ENCODE assay signal across 8 mouse cellular contexts in the genomic region with DNA sequence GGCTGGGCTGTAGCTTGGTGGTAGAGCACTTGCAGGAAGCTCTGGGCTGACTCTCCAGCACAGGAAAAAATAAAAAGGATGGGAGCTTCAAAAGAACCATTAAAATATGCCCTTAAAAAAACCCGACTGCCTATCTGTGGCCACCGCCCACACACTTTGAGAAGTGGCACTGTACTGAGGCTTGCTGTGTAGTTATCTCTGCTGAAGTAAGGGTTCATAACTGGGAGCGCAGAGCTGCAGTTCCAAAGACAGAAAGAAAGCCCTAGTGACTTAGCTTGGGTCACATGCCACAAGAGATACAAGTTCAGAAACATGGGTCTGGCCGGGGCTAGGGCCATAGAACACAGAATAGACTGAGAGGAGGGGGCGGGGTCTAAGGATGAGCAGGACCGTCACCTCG. TPM values are rescaled to one million over a fixed set of nuclear protein-coding genes. Genes with fewer than 3 reads are reported as not detected.
DNase-seq lines count a peak whose midpoint lies in the region; ATAC-seq and TF ChIP-seq lines count a peak whose summit lies in the region.
"Had no signal": no experiment of that assay in that cellular context is flagged by ENCODE, and none has a peak within 500 bp of the region (broad histone marks: within the 10 kb centered on the region; RNA-seq: fewer than 3 reads in every experiment).

No protein-coding gene starts in this region.

- no peaks in the 10 kb centered on the region for H3K27me3 ChIP-seq in hindbrain, embryonic 13.5 days
- no peaks in the 10 kb centered on the region for H3K27me3 ChIP-seq in hindbrain, embryonic 10.5 days (ENCODE audit: insufficient read depth, poor library complexity, severe bottlenecking)
- H3K27me3 ChIP-seq in embryonic facial prominence, embryonic 15.5 days: no peaks in the 10 kb centered on the region
- no peaks in the 10 kb centered on the region for H3K27me3 ChIP-seq in liver, embryonic 16.5 days (ENCODE audit: control insufficient read depth, insufficient read depth, low read depth, low read length)

- no peak overlapping the region for H3K4me3 ChIP-seq in hindbrain, embryonic 13.5 days
- no peak overlapping the region for H3K4me3 ChIP-seq in hindbrain, embryonic 10.5 days
- no peak overlapping the region for H3K4me3 ChIP-seq in bone marrow, adult 2 months (replicated peaks; ENCODE audit: control insufficient read depth, low read depth, low read length)
- H3K4me3 ChIP-seq in embryonic facial prominence, embryonic 15.5 days (replicated peaks): no peak overlapping the region
- H3K4me3 ChIP-seq in liver, embryonic 16.5 days (ENCODE audit: low read depth, low read length): peak overlapping the region; percentile 36

- peak overlapping the region; percentile 58 for H3K27ac ChIP-seq in hindbrain, embryonic 13.5 days
- H3K27ac ChIP-seq in hindbrain, embryonic 10.5 days: no peak overlapping the region
- H3K27ac ChIP-seq in bone marrow, adult 2 months (ENCODE audit: control insufficient read depth, insufficient read depth, low read depth, low read length, poor library complexity): peak overlapping the region; percentile 82
- peak overlapping the region; percentile 44; the same call in 1 of the 2 replicates for H3K27ac ChIP-seq in embryonic facial prominence, embryonic 15.5 days (replicated peaks)
- peak overlapping the region; percentile 92 for H3K27ac ChIP-seq in liver, embryonic 16.5 days (ENCODE audit: low read length)

- no peaks in the 10 kb centered on the region for H3K9me3 ChIP-seq in hindbrain, embryonic 13.5 days
- no peaks in the 10 kb centered on the region for H3K9me3 ChIP-seq in hindbrain, embryonic 10.5 days
- H3K9me3 ChIP-seq in embryonic facial prominence, embryonic 15.5 days (replicated peaks): no peaks in the 10 kb centered on the region
- no peaks in the 10 kb centered on the region for H3K9me3 ChIP-seq in liver, embryonic 16.5 days (replicated peaks; ENCODE audit: control insufficient read depth, low read length)

- 81% methylated on average over 7 of the region's 7 CpGs for WGBS in hindbrain, embryonic 13.5 days
- 88% methylated on average over 7 of the region's 7 CpGs for WGBS in hindbrain, embryonic 10.5 days
- whole genome bisulfite sequencing in bone marrow, adult 2 months: 67% methylated on average over 7 of the region's 7 CpGs
- WGBS in embryonic facial prominence, embryonic 15.5 days: 80% methylated on average over 7 of the region's 7 CpGs
- WGBS in liver, embryonic 16.5 days (ENCODE audit: insufficient replicate concordance): 27% methylated on average over 7 of the region's 7 CpGs

- DNase-seq in hindbrain, embryonic 10.5 days (ENCODE audit: low spot score): no peak
- no peak for DNase-seq in cerebellum, postnatal 36 days
- DNase-seq: thymus, adult 2 months had no signal

- no peak for TF ChIP-seq POLR2A in bone marrow, adult 2 months (IDR thresholded peaks at IDR 0.05; ENCODE audit: borderline replicate concordance, control insufficient read depth, low read depth, low read length)

- no peak for ATAC-seq in hindbrain, embryonic 13.5 days (ENCODE audit: low FRiP score)
- ATAC-seq in embryonic facial prominence, embryonic 15.5 days (ENCODE audit: insufficient number of reproducible peaks, low FRiP score, low TSS enrichment, low read depth): no peak
- ATAC-seq in liver, embryonic 16.5 days (ENCODE audit: low read depth): peak; percentile 86
- ATAC-seq in cerebellum, adult (ENCODE audit: insufficient number of reproducible peaks, low FRiP score, low TSS enrichment): no peak

- peaks cover 7% of the 10 kb centered on the region; the same call in 1 of the 2 replicates for H3K36me3 ChIP-seq in hindbrain, embryonic 13.5 days
- peaks cover 22% of the 10 kb centered on the region for H3K36me3 ChIP-seq in hindbrain, embryonic 10.5 days
- peaks cover 8% of the 10 kb centered on the region; the same call in 1 of the 2 replicates for H3K36me3 ChIP-seq in embryonic facial prominence, embryonic 15.5 days
- no peaks in the 10 kb centered on the region for H3K36me3 ChIP-seq in liver, embryonic 16.5 days (ENCODE audit: control insufficient read depth, insufficient read depth)

- peaks cover 84% of the 10 kb centered on the region for H3K4me1 ChIP-seq in hindbrain, embryonic 13.5 days (replicated peaks)
- H3K4me1 ChIP-seq in hindbrain, embryonic 10.5 days (replicated peaks): peaks cover 63% of the 10 kb centered on the region
- peaks cover 2% of the 10 kb centered on the region; the same call in 1 of the 2 replicates for H3K4me1 ChIP-seq in bone marrow, adult 2 months (ENCODE audit: control insufficient read depth, insufficient read depth, low read length)
- peaks cover 70% of the 10 kb centered on the region for H3K4me1 ChIP-seq in embryonic facial prominence, embryonic 15.5 days
- peaks cover 54% of the 10 kb centered on the region for H3K4me1 ChIP-seq in liver, embryonic 16.5 days (ENCODE audit: control insufficient read depth, low read depth, low read length)

- H3K4me2 ChIP-seq in hindbrain, embryonic 13.5 days: peak overlapping the region; percentile 19; the same call in 1 of the 2 replicates
- no peak overlapping the region for H3K4me2 ChIP-seq in embryonic facial prominence, embryonic 15.5 days (replicated peaks)
- peak overlapping the region; percentile 69 for H3K4me2 ChIP-seq in liver, embryonic 16.5 days (ENCODE audit: low read depth, low read length)

- no peak for TF ChIP-seq CTCF in bone marrow, adult 2 months (IDR thresholded peaks at IDR 0.05; ENCODE audit: control insufficient read depth, insufficient read depth, low read length)

- H3K9ac ChIP-seq in hindbrain, embryonic 13.5 days: no peak overlapping the region
- no peak overlapping the region for H3K9ac ChIP-seq in embryonic facial prominence, embryonic 15.5 days
- H3K9ac ChIP-seq in liver, embryonic 16.5 days (ENCODE audit: low read depth, low read length): peak overlapping the region; percentile 47

RNA-seq across cellular contexts. Expression of gene 2310022B05Rik, which starts 5.2 kb away (rescaled TPM):
- polyA plus RNA-seq in hindbrain, embryonic 13.5 days (2015; fragmentation: Nextera tagmentation; extraction: Ambion mirVana): 18.4 and 19.1 TPM in 2 replicates
- 20.1 and 22.2 TPM in 2 replicates for polyA plus RNA-seq in hindbrain, embryonic 10.5 days (2016; fragmentation: Nextera tagmentation; extraction: Ambion mirVana)
- polyA plus RNA-seq in bone marrow, adult 2 months (2011; ENCODE audit: insufficient read depth, insufficient read length, low replicate concordance, missing spikeins): 11.0 and 16.7 TPM in 2 replicates
- 37.3 and 38.6 TPM in 2 replicates for polyA plus RNA-seq in embryonic facial prominence, embryonic 15.5 days (2015; fragmentation: Nextera tagmentation; extraction: Ambion mirVana)
- polyA plus RNA-seq in liver, embryonic 16.5 days (2015; fragmentation: Nextera tagmentation; extraction: Ambion mirVana): 5.3 and 6.4 TPM in 2 replicates
